Mouse (Mus musculus): ENCODE data around the gene Pik3ap1.

DNA sequence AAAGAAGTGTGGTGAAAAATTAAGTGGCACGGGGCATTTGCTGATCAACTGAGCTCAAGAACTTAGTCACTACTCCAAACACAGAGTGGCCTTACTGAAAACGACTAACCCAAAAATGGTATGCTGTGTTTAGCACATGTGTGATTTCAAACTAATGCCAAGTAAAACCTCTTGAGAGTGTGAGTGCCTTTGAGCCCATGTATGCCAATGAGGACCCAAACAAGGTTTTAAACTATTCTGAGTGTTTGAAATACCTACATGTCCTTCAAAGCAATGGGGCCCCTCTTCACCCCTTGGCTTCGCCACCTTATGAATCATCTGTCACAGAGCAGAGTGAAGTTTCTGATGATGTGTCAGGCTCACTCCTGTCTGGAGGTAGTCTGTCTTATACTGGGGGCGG is 61.8 kb downstream of the Pik3ap1 start:
- no peak for TF ChIP-seq CTCF (IDR thresholded peaks at IDR 0.05; ENCODE audit: low read depth)
- no peak for TF ChIP-seq EP300 (optimal IDR thresholded peaks at IDR 0.05)

All from stomach, postnatal 0 days (tissue).